Mouse (Mus musculus) heart, embryonic 15.5 days (tissue): ENCODE measurements at regions not wholly inside any gene's neighbourhood (a gene's known extent, or its start where the extent isn't known, plus 50 kb on each side); places are given as distances from the start of the nearest gene placed in this dataset.
A peak's percentile ranks its signal among the peaks of the same experiment; 100 is the strongest.

Experiments
- ATAC-seq: fragments of 200-750 bp; cut with Nextera tagmentation; replicated peaks from 2 replicates; pipeline ENCODE4 v1.8.0; 2017; ENCODE audit warnings: low read depth, moderate TSS enrichment; ENCODE audit not compliant: insufficient number of reproducible peaks, insufficient read depth, low FRiP score
- H3K27ac ChIP-seq: fragments of 300-500 bp; sonication (generic); 2 replicates; pipeline ENCODE4 v1.5.1; 2015; ENCODE audit warnings: mild to moderate bottlenecking, inconsistent platforms
- H3K27me3 ChIP-seq: fragments of 300-500 bp; sonication (generic); 2 replicates; pipeline ENCODE4 v1.6.1; 2015; ENCODE audit warnings: inconsistent platforms
- H3K36me3 ChIP-seq: fragments of 300-500 bp; sonication (generic); 2 replicates; pipeline ENCODE4 v1.6.1; 2015; ENCODE audit warnings: mild to moderate bottlenecking, inconsistent platforms
- H3K4me1 ChIP-seq: fragments of 300-500 bp; sonication (generic); replicated peaks from 2 replicates; pipeline ENCODE4 v1.6.1; 2015; ENCODE audit warnings: inconsistent platforms
- H3K4me2 ChIP-seq: fragments of 300-500 bp; sonication (generic); 2 replicates; pipeline ENCODE4 v1.6.1; 2015; ENCODE audit warnings: inconsistent platforms, mild to moderate bottlenecking, moderate library complexity
- H3K4me3 ChIP-seq: fragments of 300-500 bp; sonication (generic); 2 replicates; pipeline ENCODE4 v1.5.1; 2015; ENCODE audit warnings: mild to moderate bottlenecking, inconsistent platforms
- H3K9ac ChIP-seq: fragments of 300-500 bp; sonication (generic); 2 replicates; pipeline ENCODE4 v1.6.1; 2015; ENCODE audit warnings: mild to moderate bottlenecking, inconsistent platforms
- H3K9me3 ChIP-seq: fragments of 300-500 bp; sonication (generic); replicated peaks from 2 replicates; pipeline ENCODE4 v1.6.1; 2016; ENCODE audit warnings: inconsistent platforms
- WGBS: fragments of 180-500 bp; shearing (Covaris S2); methylation state at CpG from one replicate; pipeline ENCODE4 v1.1.7; 2015; ENCODE audit warnings: mixed read lengths; 5-methylcytosine and 5-hydroxymethylcytosine counted together

- no peaks in the 10 kb centered on the region for H3K9me3 ChIP-seq
- H3K36me3 ChIP-seq, result no peaks in the 10 kb centered on the region
- peaks cover 37% of the 10 kb centered on the region for H3K4me1 ChIP-seq
- WGBS, result 19% methylated on average over 5 of the region's 5 CpGs
- H3K27ac ChIP-seq, result peak overlapping the region; percentile 58
- no peak overlapping the region for H3K9ac ChIP-seq
- H3K4me2 ChIP-seq, result 0 out of 2 replicates have a peak overlapping the region, but pooled peaks have one; percentile 20
- ATAC-seq, result 0 out of 2 replicates have a peak, but pooled peaks have one; percentile 15
- H3K4me3 ChIP-seq, result no peak overlapping the region
- H3K27me3 ChIP-seq, result no peaks in the 10 kb centered on the region
Measured at GRCm38 (mm10) chr17:87202958-87203720, 62.6 kb downstream of the Mcfd2 start.

- Histone ChIP-seq H3K36me3 (no peaks in the 10 kb centered on the region), H3K4me2 (no peak overlapping the region), H3K9ac (no peak overlapping the region), H3K27me3 (no peaks in the 10 kb centered on the region), H3K4me1 (peaks cover 37% of the 10 kb centered on the region), H3K9me3 (no peaks in the 10 kb centered on the region), H3K4me3 (no peak overlapping the region), H3K27ac (peak overlapping the region; percentile 65)
- ATAC-seq, result peak; percentile 56
- WGBS, result 22% methylated on average over 6 of the region's 6 CpGs
Measured at GRCm38 (mm10) chr17:87202490-87202889, 63.2 kb downstream of the Mcfd2 start.

- no peak overlapping the region for H3K4me3 ChIP-seq
- ATAC-seq, result peak; percentile 59
- no peak overlapping the region for H3K9ac ChIP-seq
- H3K4me1 ChIP-seq, result peaks cover 42% of the 10 kb centered on the region
- H3K36me3 ChIP-seq, result no peaks in the 10 kb centered on the region
- WGBS, result 40% methylated on average over 3 of the region's 3 CpGs
- H3K27ac ChIP-seq, result peak overlapping the region; percentile 64
- H3K27me3 ChIP-seq, result no peaks in the 10 kb centered on the region
- H3K4me2 ChIP-seq, result no peak overlapping the region
- no peaks in the 10 kb centered on the region for H3K9me3 ChIP-seq
Measured at GRCm38 (mm10) chr17:87200721-87201242, 65.0 kb downstream of the Mcfd2 start.

GRCm38 (mm10) chr17:87200134-87200533 is 65.6 kb downstream of the Mcfd2 start:
- no peak overlapping the region for H3K4me2 ChIP-seq
- peaks cover 42% of the 10 kb centered on the region for H3K4me1 ChIP-seq
- H3K9ac ChIP-seq, result no peak overlapping the region
- no peaks in the 10 kb centered on the region for H3K9me3 ChIP-seq
- H3K27me3 ChIP-seq, result no peaks in the 10 kb centered on the region
- WGBS, result 78% methylated on average over 2 of the region's 2 CpGs
- no peak for ATAC-seq
- no peaks in the 10 kb centered on the region for H3K36me3 ChIP-seq
- H3K4me3 ChIP-seq, result no peak overlapping the region
- H3K27ac ChIP-seq, result peak overlapping the region; percentile 64

- no peak for ATAC-seq
- H3K9me3 ChIP-seq, result no peaks in the 10 kb centered on the region
- no peaks in the 10 kb centered on the region for H3K36me3 ChIP-seq
- no peak overlapping the region for H3K4me3 ChIP-seq
- no peak overlapping the region for H3K9ac ChIP-seq
- WGBS, result 74% methylated on average over 3 of the region's 3 CpGs
- H3K27ac ChIP-seq, result no peak overlapping the region
- H3K4me2 ChIP-seq, result no peak overlapping the region
- H3K27me3 ChIP-seq, result no peaks in the 10 kb centered on the region
- peaks cover 42% of the 10 kb centered on the region for H3K4me1 ChIP-seq
Measured at GRCm38 (mm10) chr17:87199134-87199533, 66.6 kb downstream of the Mcfd2 start.

GRCm38 (mm10) chr17:87197434-87197833 is 68.3 kb downstream of the Mcfd2 start:
- Histone ChIP-seq H3K4me1 (peaks cover 29% of the 10 kb centered on the region), H3K4me2 (no peak overlapping the region), H3K27me3 (no peaks in the 10 kb centered on the region), H3K27ac (no peak overlapping the region), H3K36me3 (no peaks in the 10 kb centered on the region), H3K4me3 (no peak overlapping the region), H3K9ac (no peak overlapping the region), H3K9me3 (no peaks in the 10 kb centered on the region)
- 90% methylated on average over 4 of the region's 4 CpGs for WGBS
- no peak for ATAC-seq

GRCm38 (mm10) chr17:87194639-87195038 is 71.1 kb downstream of the Mcfd2 start:
- Histone ChIP-seq H3K4me3 (no peak overlapping the region), H3K27me3 (no peaks in the 10 kb centered on the region), H3K36me3 (no peaks in the 10 kb centered on the region), H3K27ac (no peak overlapping the region), H3K9ac (no peak overlapping the region), H3K4me1 (peaks cover 13% of the 10 kb centered on the region), H3K9me3 (no peaks in the 10 kb centered on the region), H3K4me2 (no peak overlapping the region)
- 74% methylated on average over 11 of the region's 11 CpGs for WGBS
- no peak for ATAC-seq

GRCm38 (mm10) chr17:87193482-87193881 is 72.3 kb downstream of the Mcfd2 start:
- Histone ChIP-seq H3K27me3 (no peaks in the 10 kb centered on the region), H3K9ac (no peak overlapping the region), H3K36me3 (no peaks in the 10 kb centered on the region), H3K4me1 (peaks cover 13% of the 10 kb centered on the region), H3K9me3 (no peaks in the 10 kb centered on the region), H3K4me3 (no peak overlapping the region), H3K4me2 (no peak overlapping the region), H3K27ac (no peak overlapping the region)
- no peak for ATAC-seq
- WGBS, result 26% methylated on average over 7 of the region's 7 CpGs

- Histone ChIP-seq H3K4me1 (peaks cover 19% of the 10 kb centered on the region), H3K27me3 (no peaks in the 10 kb centered on the region), H3K27ac (no peak overlapping the region), H3K36me3 (no peaks in the 10 kb centered on the region), H3K4me2 (no peak overlapping the region), H3K9ac (no peak overlapping the region), H3K9me3 (no peaks in the 10 kb centered on the region), H3K4me3 (no peak overlapping the region)
- WGBS, result 55% methylated on average over 3 of the region's 3 CpGs
- no peak for ATAC-seq
Measured at GRCm38 (mm10) chr17:87189670-87190069, 76.1 kb downstream of the Mcfd2 start.
